Mouse (Mus musculus): ENCODE results near the gene Galt.

DNA sequence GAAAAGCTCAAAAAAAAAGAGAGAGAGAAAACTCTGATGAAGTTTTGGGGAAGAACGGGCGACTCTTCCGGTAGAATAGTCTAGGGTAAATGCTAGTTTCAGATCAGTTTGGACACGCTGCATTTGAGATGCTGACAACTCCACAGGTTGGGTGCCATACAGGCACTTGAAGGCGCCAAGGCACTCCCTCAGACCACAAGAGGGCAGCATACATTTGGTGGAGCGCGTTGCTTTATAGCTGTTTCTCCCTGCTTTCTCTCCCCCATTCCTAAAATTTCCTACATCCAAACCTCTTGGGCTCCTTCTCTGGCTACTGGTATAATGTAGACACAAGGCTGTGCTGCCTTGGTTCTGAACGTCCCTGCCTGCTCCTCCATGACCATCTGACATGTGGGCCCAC is 40.8 kb upstream of the Galt start:
- TF ChIP-seq CTCF (IDR thresholded peaks at IDR 0.05; ENCODE audit: low read depth) (peak; percentile 88), EP300 (optimal IDR thresholded peaks at IDR 0.05) (no peak)

Measured in stomach, postnatal 0 days (tissue).